Mouse (Mus musculus): ENCODE data around the gene Tbc1d8b.

DNA sequence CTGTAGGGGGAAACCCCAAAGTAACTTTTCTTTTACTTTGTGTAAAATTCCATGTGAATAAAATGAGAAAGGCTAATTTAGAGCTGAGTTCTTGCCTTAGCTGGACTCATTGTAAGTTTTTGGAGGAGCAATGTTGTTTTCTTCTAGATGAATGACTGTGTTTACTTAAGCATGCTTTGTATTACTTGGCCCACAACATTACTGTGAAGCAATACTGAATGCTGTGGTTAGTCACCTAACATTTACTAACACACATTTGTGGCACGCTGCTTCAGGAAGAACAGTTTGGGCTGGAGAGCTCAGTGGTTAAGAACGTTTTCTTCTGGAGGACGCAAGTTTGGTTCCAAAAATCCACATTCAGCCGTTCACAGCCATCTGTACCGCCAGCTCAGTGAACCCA lies 52.3 kb downstream of the Tbc1d8b start:
- no peak for TF ChIP-seq POLR2A (IDR thresholded peaks at IDR 0.05; ENCODE audit: low read depth, low read length)
- no peak for TF ChIP-seq CTCF (conservative IDR thresholded peaks at IDR 0.05; ENCODE audit: insufficient read depth, insufficient read length, low read depth, low read length)
